Mouse (Mus musculus): ENCODE results near the gene Osbp.
A peak's percentile ranks its signal among the peaks of the same experiment; 100 is the strongest.
"Not testable (repeated sequence)": the region's sequence is repeated elsewhere in the genome, so short reads cannot be mapped to it uniquely, and the experiment has no call there.

The Osbp gene

GRCm38 (mm10) chr19:11965023-11965942 is at the start of gene Osbp:
TSS of gene Osbp (plus strand) at chr19:11965941.
- DNase-seq (ENCODE audit: low spot score in 2 of 2), result peak; percentile 100

DNA sequence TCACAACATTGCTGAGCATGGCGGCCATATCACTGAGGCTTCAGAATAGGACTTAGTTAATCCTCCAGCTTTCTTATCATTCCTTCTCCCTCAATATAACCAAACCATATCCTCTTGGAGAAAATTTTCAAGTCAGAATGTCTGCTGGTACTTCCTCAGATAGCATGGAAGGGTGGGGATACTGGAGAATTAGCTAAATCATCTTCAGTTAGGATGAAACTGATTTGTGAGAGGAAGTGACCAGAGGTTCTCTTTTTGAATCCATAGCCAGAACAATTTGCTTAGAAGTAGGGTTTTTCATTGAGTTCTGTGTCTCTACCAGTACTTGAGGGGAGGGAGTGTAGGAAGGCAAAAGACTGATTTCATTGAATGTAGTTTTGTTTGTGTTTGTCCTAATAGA is 43.7 kb upstream of the Osbp start:
- DNase-seq (ENCODE audit: low spot score in 2 of 2), result no peak

GRCm38 (mm10) chr19:11922515-11922914 is 43.2 kb upstream of the Osbp start:
- DNase-seq (ENCODE audit: low spot score in 2 of 2), result not testable (repeated sequence)

- DNase-seq (ENCODE audit: low spot score in 2 of 2), result no peak
These were observed 39.4 kb upstream of the Osbp start for GRCm38 (mm10) chr19:11926380-11926779.

DNA sequence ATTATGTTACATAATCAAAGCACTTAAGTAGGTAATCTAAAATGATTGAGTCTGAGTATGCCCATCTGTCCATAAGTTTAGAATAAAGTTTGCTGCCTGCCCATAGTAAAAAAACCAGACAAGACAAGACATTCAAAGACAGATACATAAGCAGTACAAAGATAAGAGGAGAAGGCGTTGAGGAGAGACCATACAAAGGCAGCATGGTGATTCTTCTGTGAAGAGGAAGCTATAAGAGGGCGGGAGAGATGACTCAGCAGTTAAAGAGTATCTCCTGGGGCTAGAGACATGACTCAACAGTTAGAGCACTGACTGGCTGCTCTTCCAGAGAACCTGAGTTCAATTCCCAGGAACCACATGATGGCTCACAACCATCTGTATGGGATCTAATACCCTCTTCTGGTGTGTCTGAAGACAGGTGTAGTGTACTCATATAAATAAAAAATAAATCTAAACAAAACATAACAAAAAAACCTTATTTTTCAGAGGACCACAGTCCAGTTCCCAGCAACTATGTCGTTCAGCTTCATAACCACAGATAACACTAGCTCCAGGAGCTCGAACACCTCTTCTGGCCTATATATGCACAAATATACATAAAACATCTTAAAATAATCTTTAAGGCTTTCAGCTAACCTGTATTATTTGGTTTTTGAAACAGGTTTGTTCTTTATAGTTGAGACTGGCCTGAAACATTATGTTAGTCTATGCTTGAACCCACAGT is 37.6 kb upstream of the Osbp start:
- no peak for DNase-seq (ENCODE audit: low spot score in 2 of 2)

- DNase-seq (ENCODE audit: low spot score in 2 of 2), result not testable (repeated sequence)
These were observed 19.3 kb upstream of the Osbp start for GRCm38 (mm10) chr19:11946460-11946859.

DNA sequence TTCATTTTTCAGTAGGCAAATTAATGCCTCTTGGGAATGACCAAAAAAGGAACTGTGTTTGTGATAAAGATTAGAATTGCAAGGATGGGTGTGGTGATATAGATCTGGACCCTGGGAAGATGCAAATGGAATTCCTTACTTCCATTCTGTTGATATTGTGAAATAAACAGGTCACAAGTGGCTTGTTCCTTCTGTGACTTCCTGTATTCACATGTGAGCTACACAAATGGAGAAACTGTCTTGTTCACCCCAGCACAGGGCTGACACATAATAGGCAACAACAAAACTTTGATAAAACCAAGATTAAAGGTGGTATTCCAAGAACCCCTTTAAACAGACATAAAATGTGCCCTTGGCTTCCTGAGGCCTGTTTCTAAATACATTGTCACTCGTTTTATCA is 15.9 kb upstream of the Osbp start:
- DNase-seq (ENCODE audit: low spot score in 2 of 2), result no peak

DNA sequence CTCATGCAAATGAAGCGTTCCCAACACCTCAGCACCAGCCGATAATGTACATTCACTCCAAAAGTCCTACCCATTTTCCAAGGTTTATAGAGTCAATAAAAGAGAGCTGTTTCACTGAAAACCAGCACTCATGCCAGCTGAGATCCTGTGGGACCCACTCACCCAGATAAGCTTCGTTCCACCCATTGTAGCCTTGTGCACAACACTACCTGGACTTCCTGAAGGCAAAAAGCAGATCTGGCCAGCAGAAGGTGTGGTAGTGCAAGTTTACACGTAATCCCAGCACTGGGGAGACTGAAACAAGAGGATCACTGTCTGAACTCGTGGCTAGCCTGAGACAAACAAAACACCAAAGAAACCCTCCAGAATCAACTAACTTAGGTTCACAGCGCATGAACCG is 15.0 kb upstream of the Osbp start:
- DNase-seq (ENCODE audit: low spot score in 2 of 2), result no peak

GRCm38 (mm10) chr19:11954206-11954605 is 11.5 kb upstream of the Osbp start:
- no peak for DNase-seq (ENCODE audit: low spot score in 2 of 2)

DNA sequence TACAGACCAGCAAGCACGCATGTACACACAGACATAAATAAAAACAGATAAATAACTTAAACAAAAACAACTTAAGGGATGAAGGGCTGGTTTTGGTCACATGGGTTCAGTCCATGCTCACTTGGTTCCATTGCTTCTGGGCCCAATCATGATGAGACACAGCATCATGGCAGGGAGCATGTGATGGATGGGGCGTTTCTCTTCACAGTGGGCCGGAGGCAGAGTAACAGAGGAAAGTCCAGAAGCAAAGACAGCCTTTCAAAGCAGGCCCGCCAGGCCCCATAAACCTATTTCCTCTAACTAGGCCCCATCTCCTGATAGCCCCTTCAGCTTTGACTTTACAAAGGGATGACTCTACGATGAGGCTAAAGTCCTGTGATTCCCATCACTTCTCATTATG is 9.1 kb upstream of the Osbp start:
- DNase-seq (ENCODE audit: low spot score in 2 of 2), result no peak

- no peak for DNase-seq (ENCODE audit: low spot score in 2 of 2)
These were observed 8.3 kb upstream of the Osbp start for GRCm38 (mm10) chr19:11957396-11957795.

- no peak for DNase-seq (ENCODE audit: low spot score in 2 of 2)
These were observed 7.9 kb upstream of the Osbp start for GRCm38 (mm10) chr19:11957846-11958245.

DNA sequence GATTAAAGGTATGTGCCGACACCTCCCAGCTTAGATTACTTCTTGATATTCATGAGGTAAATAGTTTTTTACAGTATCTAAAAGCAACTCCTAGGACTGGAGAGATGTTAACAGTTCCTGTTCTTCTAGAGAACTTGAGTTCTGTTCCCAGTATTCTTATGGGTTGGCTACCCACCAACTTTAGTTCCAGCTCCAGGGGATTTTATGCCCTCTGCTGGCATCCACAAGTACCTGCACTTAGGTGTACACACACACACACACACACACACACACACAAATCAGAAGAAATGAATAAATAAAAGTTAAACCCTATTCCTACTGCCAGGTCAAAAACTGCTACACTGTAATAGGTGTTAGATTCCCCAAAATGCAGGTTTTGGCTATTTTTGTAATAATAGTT is 1.5 kb upstream of the Osbp start:
- no peak for DNase-seq (ENCODE audit: low spot score in 2 of 2)

- DNase-seq (ENCODE audit: low spot score in 2 of 2), result peak; percentile 65 to 72
These were observed 478 bp downstream of the Osbp start for GRCm38 (mm10) chr19:11966201-11966636.

GRCm38 (mm10) chr19:11969155-11970050 is 3.7 kb downstream of the Osbp start:
- no peak for DNase-seq (ENCODE audit: low spot score in 2 of 2)

DNA sequence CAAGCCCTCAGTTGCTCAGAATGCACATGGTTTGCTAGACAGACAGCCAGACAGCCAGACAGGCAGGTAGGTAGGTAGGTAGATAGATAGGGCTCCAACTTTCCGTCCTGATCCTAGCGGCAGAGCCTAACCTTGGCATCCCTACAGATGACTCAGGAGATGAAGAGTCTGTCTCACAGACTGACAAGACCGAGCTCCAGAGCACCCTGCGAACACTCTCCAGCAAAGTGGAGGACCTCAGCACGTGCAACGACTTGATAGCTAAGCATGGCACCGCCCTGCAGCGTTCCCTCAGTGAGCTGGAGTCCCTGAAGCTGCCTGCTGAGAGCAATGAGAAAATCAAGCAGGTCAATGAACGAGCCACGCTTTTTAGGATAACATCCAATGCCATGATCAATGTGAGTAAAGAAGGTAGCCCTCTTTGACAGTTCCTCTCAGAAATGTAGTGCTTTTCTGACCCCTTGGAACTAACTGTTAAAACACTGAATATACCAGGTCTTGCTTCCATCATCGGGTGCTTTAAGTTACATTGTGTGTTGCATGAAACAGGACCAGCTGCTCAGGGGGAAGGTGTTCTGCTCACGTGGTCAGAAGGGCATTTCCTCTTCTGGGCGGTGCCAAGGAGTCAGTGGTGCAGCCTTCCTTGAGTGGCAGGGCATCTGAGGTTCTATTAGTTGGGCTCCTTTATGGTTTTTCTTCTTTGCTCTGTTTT is 7.9 kb downstream of the Osbp start:
- no peak for DNase-seq (ENCODE audit: low spot score in 2 of 2)

DNA sequence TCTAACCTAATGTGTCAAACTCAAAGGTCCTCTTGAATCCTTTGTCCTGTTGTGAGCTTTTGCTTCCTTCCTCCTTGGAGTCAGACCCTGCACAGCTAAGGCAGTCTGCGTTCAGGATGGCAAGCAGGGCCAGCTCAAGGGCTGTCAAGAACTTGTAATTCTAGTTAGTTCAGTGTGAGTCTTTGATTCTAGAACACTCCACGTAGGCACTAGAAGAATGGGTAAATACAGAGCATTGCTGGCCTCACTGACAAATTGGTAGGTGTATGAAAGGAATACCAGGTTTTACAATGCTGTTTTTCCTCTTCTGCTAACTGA is 8.4 kb downstream of the Osbp start:
- no peak for DNase-seq (ENCODE audit: low spot score in 2 of 2)

GRCm38 (mm10) chr19:11975683-11976082 is 9.9 kb downstream of the Osbp start:
- DNase-seq (ENCODE audit: low spot score in 2 of 2), result no peak

- DNase-seq (ENCODE audit: low spot score in 2 of 2), result no peak
These were observed 11.6 kb downstream of the Osbp start for GRCm38 (mm10) chr19:11977363-11977762.

GRCm38 (mm10) chr19:11980471-11980870 is 14.7 kb downstream of the Osbp start:
- DNase-seq (ENCODE audit: low spot score in 2 of 2), result no peak

DNA sequence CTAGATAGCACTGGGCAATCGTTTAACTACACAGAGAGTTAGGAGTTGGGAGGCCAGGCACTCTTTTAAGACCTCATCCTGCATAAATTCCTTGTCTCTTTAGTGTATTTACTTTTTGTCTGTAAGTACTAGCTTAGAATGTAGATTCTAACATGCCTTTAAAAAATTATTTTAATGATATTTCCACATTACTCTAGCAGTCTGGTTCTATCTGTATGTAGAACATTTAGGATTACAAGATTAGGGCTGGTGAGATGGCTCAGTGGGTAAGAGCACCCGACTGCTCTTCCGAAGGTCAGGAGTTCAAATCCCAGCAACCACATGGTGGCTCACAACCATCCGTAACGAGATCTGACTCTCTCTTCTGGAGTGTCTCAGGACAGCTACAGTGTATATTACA is 18.9 kb downstream of the Osbp start:
- DNase-seq (ENCODE audit: low spot score in 2 of 2), result not testable (repeated sequence)

Data from right cerebral cortex, postnatal 10 days (tissue).